Mouse (Mus musculus) forebrain, embryonic 16.5 days (tissue): ENCODE measurements at regions not wholly inside any gene's neighbourhood (a gene's known extent, or its start where the extent isn't known, plus 50 kb on each side); places are given as distances from the start of the nearest gene placed in this dataset.

Experiments used
- ATAC-seq: fragments of 200-750 bp; cut with Nextera tagmentation; 2 replicates; pipeline ENCODE4 v1.8.0; 2017; ENCODE audit warnings: mild to moderate bottlenecking, moderate library complexity
- H3K27ac ChIP-seq: fragments of 300-500 bp; sonication (generic); 2 replicates; pipeline ENCODE4 v1.5.1; 2014; ENCODE audit warnings: low read length, control low read depth
- H3K27me3 ChIP-seq: fragments of 300-500 bp; sonication (generic); replicated peaks from 2 replicates; pipeline ENCODE4 v1.6.1; 2014; ENCODE audit warnings: low read length; ENCODE audit not compliant: control insufficient read depth, insufficient read depth
- H3K36me3 ChIP-seq: fragments of 300-500 bp; sonication (generic); 2 replicates; pipeline ENCODE4 v1.6.1; 2014; ENCODE audit not compliant: control insufficient read depth, insufficient read depth
- H3K4me1 ChIP-seq: fragments of 300-500 bp; sonication (generic); replicated peaks from 2 replicates; pipeline ENCODE4 v1.6.1; 2014; ENCODE audit warnings: low read length; ENCODE audit not compliant: control insufficient read depth, insufficient read depth
- H3K4me2 ChIP-seq: fragments of 300-500 bp; sonication (generic); 2 replicates; pipeline ENCODE4 v1.6.1; 2014; ENCODE audit warnings: mild to moderate bottlenecking, low read length, control low read depth
- H3K4me3 ChIP-seq: fragments of 300-500 bp; sonication (generic); replicated peaks from 2 replicates; pipeline ENCODE4 v1.5.1; 2014; ENCODE audit warnings: mild to moderate bottlenecking, low read length, control low read depth
- H3K9ac ChIP-seq: fragments of 300-500 bp; sonication (generic); replicated peaks from 2 replicates; pipeline ENCODE4 v1.6.1; 2014; ENCODE audit warnings: low read depth, low read length, control low read depth
- H3K9me3 ChIP-seq: fragments of 300-500 bp; sonication (generic); 2 replicates; pipeline ENCODE4 v1.6.1; 2016; ENCODE audit warnings: low read length; ENCODE audit not compliant: control insufficient read depth
- WGBS: fragments of 180-500 bp; shearing (Covaris S2); extraction: QIAGEN DNeasy Blood & Tissue Kit; methylation state at CpG from one replicate; pipeline ENCODE4 v1.1.7; 2014; 5-methylcytosine and 5-hydroxymethylcytosine counted together

- peak overlapping the region; percentile 8; the same call in 1 of the 2 replicates for H3K27ac ChIP-seq
- H3K4me3 ChIP-seq = no peak overlapping the region
- H3K4me1 ChIP-seq = peaks cover 21% of the 10 kb centered on the region
- no peak overlapping the region for H3K9ac ChIP-seq
- H3K4me2 ChIP-seq = no peak overlapping the region
- ATAC-seq = no peak
- WGBS = 40% methylated on average over 10 of the region's 10 CpGs
- no peaks in the 10 kb centered on the region for H3K27me3 ChIP-seq
- H3K9me3 ChIP-seq = no peaks in the 10 kb centered on the region
- no peaks in the 10 kb centered on the region for H3K36me3 ChIP-seq
Measured at GRCm38 (mm10) chr16:29816681-29817369, 237.7 kb downstream of the Opa1 start.

- Histone ChIP-seq H3K27ac (no peak overlapping the region), H3K36me3 (no peaks in the 10 kb centered on the region)
Measured at GRCm38 (mm10) chr16:29818807-29819440, 239.8 kb downstream of the Opa1 start.

GRCm38 (mm10) chr16:29820704-29821103, 241.6 kb downstream of the Opa1 start:
- Histone ChIP-seq H3K9ac (no peak overlapping the region), H3K27ac (no peak overlapping the region), H3K9me3 (no peaks in the 10 kb centered on the region), H3K27me3 (no peaks in the 10 kb centered on the region), H3K4me2 (no peak overlapping the region), H3K36me3 (no peaks in the 10 kb centered on the region), H3K4me3 (no peak overlapping the region), H3K4me1 (peaks cover 7% of the 10 kb centered on the region)
- ATAC-seq = no peak
- WGBS = 93% methylated on average over 8 of the region's 9 CpGs

More at GRCm38 (mm10) chr16:29818807-29819440, 239.8 kb downstream of the Opa1 start:
- no peak overlapping the region for H3K9ac ChIP-seq
- no peak overlapping the region for H3K4me3 ChIP-seq
- ATAC-seq = no peak
- peaks cover 11% of the 10 kb centered on the region for H3K4me1 ChIP-seq
- WGBS = 53% methylated on average over 7 of the region's 7 CpGs
- no peaks in the 10 kb centered on the region for H3K27me3 ChIP-seq
- H3K9me3 ChIP-seq = no peaks in the 10 kb centered on the region
- H3K4me2 ChIP-seq = no peak overlapping the region

GRCm38 (mm10) chr16:29822110-29822509, 242.1 kb upstream of the Hes1 start:
- H3K9me3 ChIP-seq = no peaks in the 10 kb centered on the region
- WGBS = 83% methylated on average over 7 of the region's 7 CpGs
- H3K4me2 ChIP-seq = no peak overlapping the region
- no peak for ATAC-seq
- no peaks in the 10 kb centered on the region for H3K36me3 ChIP-seq
- H3K4me1 ChIP-seq = peaks cover 4% of the 10 kb centered on the region
- no peak overlapping the region for H3K27ac ChIP-seq
- H3K4me3 ChIP-seq = no peak overlapping the region
- no peak overlapping the region for H3K9ac ChIP-seq
- no peaks in the 10 kb centered on the region for H3K27me3 ChIP-seq

- Histone ChIP-seq H3K27me3 (no peaks in the 10 kb centered on the region), H3K27ac (no peak overlapping the region), H3K9me3 (no peaks in the 10 kb centered on the region), H3K9ac (no peak overlapping the region), H3K4me1 (no peaks in the 10 kb centered on the region), H3K4me2 (no peak overlapping the region), H3K4me3 (no peak overlapping the region), H3K36me3 (no peaks in the 10 kb centered on the region)
- WGBS = 70% methylated on average over 8 of the region's 8 CpGs
- no peak for ATAC-seq
Measured at GRCm38 (mm10) chr16:29822843-29823401, 241.3 kb upstream of the Hes1 start.

- H3K4me1 ChIP-seq = no peaks in the 10 kb centered on the region
- H3K9me3 ChIP-seq = no peaks in the 10 kb centered on the region
- no peaks in the 10 kb centered on the region for H3K27me3 ChIP-seq
- no peak overlapping the region for H3K9ac ChIP-seq
- H3K4me2 ChIP-seq = no peak overlapping the region
- no peak overlapping the region for H3K4me3 ChIP-seq
- ATAC-seq = no peak
- H3K36me3 ChIP-seq = no peaks in the 10 kb centered on the region
- no peak overlapping the region for H3K27ac ChIP-seq
- WGBS = 59% methylated on average over 5 of the region's 5 CpGs
Measured at GRCm38 (mm10) chr16:29826927-29827326, 237.3 kb upstream of the Hes1 start.

- Histone ChIP-seq H3K27me3 (no peaks in the 10 kb centered on the region), H3K36me3 (no peaks in the 10 kb centered on the region), H3K9ac (no peak overlapping the region), H3K4me1 (no peaks in the 10 kb centered on the region), H3K27ac (no peak overlapping the region), H3K9me3 (no peaks in the 10 kb centered on the region), H3K4me2 (no peak overlapping the region), H3K4me3 (no peak overlapping the region)
- 88% methylated on average over 1 of the region's 1 CpGs for WGBS
- no peak for ATAC-seq
Measured at GRCm38 (mm10) chr16:29827776-29828175, 236.4 kb upstream of the Hes1 start.

- WGBS = 91% methylated on average over 9 of the region's 9 CpGs
- H3K9me3 ChIP-seq = no peaks in the 10 kb centered on the region
- H3K4me1 ChIP-seq = peaks cover 2% of the 10 kb centered on the region; the same call in 1 of the 2 replicates
- no peaks in the 10 kb centered on the region for H3K27me3 ChIP-seq
- H3K9ac ChIP-seq = no peak overlapping the region
- no peak overlapping the region for H3K4me2 ChIP-seq
- no peak for ATAC-seq
- no peak overlapping the region for H3K27ac ChIP-seq
- no peaks in the 10 kb centered on the region for H3K36me3 ChIP-seq
- no peak overlapping the region for H3K4me3 ChIP-seq
Measured at GRCm38 (mm10) chr16:29829457-29829856, 234.7 kb upstream of the Hes1 start.

GRCm38 (mm10) chr16:29830101-29830500, 234.1 kb upstream of the Hes1 start:
- no peak for ATAC-seq
- Histone ChIP-seq H3K4me1 (peaks cover 2% of the 10 kb centered on the region; the same call in 1 of the 2 replicates), H3K36me3 (no peaks in the 10 kb centered on the region), H3K4me2 (no peak overlapping the region), H3K27me3 (no peaks in the 10 kb centered on the region), H3K27ac (no peak overlapping the region), H3K9me3 (no peaks in the 10 kb centered on the region), H3K4me3 (no peak overlapping the region), H3K9ac (no peak overlapping the region)
